Mouse (Mus musculus) effector memory CD4-positive, alpha-beta T cell, adult 5 months (primary cell): Measurements from ENCODE around the gene Amelx. TPM values are rescaled to one million over a fixed set of nuclear protein-coding genes. Genes with fewer than 3 reads are reported as not detected.

Source experiments
- polyA plus RNA-seq: library from polyadenylated mRNA; unstranded; fragments of 100-300 nt; shearing (Covaris generic); gene quantifications from one replicate; pipeline ENCODE4 v1.2.1, GENCODE M21; 2017

Amelx gene
- polyA plus RNA-seq: not detected

DNA sequence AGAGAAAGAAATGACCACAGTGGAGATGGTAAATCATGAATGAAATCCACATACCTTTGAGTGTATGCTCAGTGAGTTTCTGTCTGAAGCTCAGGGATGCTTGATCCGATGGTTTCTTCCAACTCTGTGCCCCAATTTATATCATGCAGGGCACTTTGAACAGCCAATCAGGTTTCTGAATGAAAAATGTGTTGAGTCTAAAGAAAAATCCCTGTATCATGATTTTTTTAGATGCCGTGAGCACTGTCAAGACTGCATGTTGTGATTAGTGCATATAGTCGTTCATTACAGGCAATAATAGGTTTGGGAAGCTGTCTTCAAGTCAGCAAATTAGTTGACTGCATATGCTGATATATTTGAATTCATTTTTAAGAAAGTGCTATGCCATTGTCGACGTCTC lies at the start of gene Amelx:
Gene Amelx (minus strand): TSS at position 101 of the 400 bp plus-strand sequence.

Other genes with a start within 250 kb of the Amelx start
- 61.6 TPM for gene Hccs, start 133.2 kb upstream of the Amelx start, polyA plus RNA-seq